Mouse (Mus musculus) ovary, postnatal 36 days (tissue): Measurements from ENCODE around the gene Wdr18.

Source experiments
- DNase-seq: peaks from one replicate; pipeline ENCODE4 v3.0.0; 2022; ENCODE audit warnings: low spot score, mixed read lengths

Gene Wdr18

DNA sequence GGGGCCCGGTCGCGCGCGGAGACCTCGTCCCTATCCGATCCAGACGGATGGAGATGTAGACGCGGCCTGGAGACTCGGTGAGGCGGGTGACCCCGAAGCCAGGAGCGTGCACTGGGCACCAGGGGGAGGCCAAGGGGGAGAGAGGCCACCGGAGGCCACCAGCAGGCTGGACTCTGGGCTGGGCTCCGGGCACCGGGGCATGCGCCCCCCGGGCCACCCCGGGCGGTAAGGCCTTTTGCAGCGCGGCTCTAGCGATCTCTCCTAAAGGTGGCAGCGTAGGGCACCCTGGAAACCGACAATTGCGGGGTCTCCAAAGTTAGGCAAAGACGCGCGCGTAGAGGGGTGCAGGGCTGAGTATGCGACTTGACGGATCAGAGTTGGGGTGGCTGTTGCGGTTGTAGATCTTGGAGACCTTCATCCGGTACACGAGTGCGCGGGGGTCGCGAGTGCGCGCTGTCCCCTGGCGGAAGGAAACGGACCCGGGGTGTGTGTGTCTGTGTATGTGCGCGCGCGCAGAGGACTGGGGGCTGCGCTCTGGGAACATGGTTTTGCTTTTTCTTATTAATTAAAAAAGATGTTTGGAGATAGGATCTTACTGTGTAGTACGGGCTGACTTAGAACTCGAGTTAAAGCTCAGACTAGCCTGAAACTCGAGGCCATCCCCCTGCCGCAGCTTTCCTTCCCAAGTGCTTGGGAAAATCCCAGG is 32.5 kb upstream of the Wdr18 start:
- DNase-seq, result peak; percentile 62

DNA sequence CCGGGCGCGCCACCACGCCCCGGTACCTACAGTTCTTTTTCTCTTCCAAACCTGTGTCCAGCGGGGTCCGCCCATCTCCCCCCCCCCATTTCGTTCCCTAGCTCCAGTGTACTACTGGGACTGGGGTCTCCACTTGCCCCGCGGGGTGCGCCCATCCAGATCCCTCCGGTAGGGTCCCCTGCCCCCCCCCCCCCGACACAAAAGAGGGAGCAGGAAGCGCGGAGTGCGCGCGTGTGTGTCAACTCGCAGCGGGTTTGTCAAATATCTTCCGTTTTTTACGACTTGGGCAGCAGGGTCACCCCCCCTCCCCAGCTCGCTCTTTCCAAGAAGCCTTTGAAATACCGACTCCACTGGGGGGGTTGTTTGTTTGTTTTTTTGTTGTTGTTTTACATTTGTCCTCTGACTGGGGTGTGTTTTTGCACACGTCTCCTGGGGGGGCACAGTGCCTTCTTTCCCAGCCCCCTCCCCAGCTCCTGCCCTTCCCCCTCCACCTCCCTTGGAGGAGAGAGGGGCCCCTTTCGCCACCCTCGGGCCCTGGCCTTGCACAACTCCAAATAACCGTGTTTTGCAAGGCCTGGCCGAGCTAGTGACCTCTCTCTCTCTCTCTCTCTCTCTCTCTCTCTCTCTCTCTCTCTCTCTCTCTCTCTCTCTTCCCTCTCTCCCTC is 31.8 kb upstream of the Wdr18 start:
- DNase-seq, result peak; percentile 52

DNA sequence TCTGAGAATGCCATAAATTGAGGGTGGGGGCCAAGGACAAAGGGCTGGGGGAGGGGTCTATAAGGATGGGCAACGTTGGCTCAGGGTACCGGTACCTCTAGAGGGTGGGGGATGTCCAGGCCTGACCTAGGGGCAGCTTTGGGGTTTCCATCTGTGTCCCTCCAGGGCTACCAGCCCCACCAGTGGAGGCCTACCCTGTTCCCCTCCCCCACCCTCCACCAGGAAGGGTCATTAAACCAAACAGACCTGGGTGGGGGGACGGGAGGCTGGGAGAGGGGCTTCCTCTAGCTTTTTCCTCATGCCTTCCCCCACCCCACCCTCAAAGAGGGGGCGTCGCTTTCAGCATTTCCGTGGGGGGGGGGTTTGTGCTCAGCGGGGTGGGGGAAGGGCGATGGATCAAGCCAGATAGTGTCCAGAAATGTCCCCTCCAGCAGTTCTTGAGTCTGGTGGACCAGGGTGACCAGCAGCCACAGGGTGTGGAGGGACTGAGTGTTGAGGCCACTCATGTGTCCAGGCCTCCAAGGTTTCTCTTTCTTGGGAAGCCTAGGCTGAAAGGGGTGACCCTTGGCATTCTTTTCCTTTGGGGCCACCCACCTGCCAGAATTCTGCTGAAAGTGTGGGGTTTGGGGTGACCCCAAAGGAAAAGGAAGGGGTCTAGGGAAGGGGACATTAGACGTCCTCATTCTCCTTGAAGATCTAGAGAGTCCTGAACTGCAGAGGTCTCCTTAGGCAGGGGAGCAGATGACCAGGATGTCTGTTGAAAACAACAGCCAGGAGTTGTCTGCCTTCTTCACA is 30.8 kb upstream of the Wdr18 start:
- DNase-seq, result no peak

DNA sequence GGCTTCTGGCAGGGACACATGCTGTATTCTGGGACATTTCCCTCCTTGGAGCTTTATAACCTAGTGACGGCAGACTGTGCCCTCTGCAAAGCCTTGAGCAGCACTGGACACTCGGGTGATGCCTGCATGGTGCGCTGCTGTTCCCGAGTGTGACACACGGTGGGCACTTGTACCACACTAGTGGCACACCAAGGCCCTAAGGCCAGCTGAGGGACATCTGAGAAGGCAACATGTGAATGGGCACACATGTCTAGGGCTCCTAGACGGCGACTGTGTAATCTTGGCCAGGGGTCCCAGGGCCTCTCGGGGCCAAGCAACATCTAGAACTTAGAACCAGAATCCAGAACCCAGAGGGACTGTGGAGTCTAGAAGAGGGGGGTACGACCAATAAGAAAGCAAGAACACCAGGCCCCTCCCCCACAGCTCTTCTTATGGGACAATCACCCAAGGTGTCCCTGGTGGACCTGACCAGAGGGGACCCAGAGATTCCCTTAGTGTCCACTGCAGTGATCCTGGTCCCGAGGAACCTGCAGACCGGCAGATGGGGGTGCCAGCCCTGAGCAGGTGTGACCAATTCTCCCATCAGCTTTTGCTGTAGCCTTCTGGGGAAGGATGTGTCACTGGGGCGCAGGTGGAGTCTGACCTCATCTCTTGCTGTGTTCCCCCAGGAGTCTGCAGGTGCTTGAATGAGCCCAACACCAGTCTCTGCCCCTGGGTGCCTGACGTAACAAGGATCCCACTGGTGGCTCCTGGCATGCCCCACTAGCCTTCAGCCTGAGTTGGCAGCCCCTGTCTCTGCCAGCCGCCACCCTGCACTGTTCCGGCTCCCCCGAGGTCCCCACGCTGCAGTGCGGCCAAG is 29.8 kb upstream of the Wdr18 start:
- DNase-seq, result no peak

DNA sequence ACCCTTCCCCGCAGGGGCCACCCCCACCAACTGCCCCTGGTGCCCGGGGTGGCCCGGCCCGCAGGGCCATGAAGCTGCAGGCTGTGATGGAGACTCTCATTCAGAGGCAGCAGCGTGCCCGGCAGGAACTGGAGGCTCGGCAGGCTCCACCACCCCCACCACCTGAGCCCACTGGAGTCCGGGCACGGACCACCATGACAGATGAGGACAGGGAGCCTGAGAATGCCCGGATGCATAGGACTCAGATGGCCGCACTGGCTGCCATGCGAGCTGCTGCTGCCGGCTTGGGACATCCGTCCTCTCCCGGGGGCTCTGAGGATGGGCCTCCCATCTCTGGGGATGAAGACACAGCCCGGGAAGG is 29.1 kb upstream of the Wdr18 start:
- DNase-seq, result no peak

DNA sequence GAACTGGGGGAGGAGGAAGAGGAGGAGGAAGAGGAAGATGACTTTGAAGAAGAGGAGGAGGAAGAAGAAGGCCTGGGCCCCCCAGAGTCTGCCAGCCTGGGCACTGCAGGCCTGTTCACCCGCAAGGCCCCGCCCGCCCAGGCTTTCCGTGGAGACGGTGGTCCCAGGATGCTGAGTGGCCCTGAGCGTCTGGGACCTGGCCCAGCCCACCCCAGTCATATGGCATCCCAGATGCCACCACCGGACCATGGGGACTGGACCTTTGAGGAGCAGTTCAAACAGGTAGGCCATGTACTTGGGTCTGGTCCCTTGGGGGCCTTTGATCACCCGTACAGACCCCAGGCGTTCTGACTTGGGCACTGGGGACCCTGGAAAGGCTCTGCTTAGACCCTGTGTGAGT is 28.2 kb upstream of the Wdr18 start:
- DNase-seq, result no peak

DNA sequence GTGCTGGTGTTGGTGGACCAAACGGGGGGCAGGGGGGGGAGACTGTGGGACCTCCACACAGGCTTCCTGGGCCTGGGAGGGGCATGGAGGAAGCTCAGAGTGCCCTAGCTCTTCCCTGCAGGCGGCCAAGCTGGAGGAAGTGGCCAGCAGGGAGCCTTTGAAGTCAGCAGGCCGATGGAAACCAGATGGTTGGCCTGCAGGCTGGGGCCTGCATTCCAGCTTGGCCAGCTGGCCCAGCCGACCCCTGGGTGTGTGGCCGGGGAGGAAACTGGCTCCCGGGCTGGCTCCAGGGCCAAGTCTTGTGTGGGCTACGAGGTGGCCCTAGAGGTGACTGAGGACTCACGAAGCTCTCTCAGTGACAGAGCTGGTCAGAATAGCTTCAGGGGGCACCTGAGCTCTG is 27.2 kb upstream of the Wdr18 start:
- peak; percentile 52 for DNase-seq

DNA sequence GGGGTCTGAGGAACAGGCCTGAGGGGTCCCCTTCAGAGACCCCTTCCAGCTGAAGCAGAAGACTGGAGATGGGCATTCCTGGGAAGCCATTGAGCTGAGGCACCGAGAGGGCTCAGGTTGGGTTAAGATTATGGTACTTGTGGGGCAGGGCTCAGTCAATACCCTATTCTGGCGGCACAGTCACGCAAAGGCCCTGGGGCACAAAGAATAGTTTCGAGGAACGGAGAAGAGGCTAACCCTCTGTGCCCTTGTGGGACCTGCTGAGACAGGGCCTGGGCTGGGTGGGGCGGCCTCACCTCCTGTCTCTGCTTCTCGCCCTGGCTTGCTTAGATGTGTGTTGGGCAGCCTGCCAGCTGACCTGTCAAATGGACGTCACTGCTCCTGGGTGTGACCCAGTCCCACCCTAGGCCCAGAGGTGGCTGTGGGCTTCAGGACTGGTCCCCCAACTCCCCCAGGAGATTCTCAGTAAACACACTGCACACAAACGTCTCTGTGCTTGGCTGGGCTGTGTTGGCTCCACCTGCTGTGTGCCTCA is 26.7 kb upstream of the Wdr18 start:
- no peak for DNase-seq

DNA sequence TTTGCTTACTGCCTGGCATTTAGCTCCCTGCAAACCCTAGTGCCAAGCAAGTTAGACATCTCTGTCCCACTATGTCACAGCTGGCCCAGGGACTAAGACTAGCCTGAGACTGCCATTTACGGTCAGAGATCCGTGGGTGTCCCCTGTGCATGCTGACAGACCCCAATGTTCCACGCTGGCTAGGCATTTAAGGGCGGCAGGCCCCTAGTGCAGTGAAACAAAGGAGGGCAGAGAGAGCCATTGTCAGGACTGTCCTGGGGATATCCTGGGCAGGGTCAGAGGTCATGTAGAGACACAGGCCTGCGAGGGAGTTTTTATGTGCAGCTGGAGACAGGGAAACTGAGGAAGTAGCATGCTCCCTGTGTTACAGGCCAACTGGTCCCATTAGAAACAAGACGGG is 26.1 kb upstream of the Wdr18 start:
- no peak for DNase-seq

DNA sequence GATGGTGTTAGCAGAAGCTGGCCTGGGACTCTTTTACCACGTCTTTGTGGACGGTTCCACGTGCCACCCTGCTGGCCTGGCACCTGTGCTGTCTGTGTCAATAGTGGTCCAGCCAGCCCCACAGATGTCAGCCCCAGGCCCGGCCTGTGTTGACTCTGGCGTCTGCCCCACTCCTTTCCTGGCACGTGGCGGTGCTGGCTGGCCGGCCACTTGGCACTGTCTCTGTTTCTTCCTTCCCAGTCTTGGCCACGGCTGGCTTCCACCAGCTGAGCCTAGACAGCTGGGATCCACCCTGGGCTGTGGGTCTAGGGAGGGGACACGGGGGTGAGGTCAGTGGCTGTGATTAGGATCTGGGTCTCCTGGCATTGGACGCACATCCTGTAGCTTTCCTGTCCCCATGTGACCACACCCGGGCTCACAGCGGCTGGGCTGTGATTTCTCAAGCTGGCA is 25.7 kb upstream of the Wdr18 start:
- peak; percentile 75 for DNase-seq

DNA sequence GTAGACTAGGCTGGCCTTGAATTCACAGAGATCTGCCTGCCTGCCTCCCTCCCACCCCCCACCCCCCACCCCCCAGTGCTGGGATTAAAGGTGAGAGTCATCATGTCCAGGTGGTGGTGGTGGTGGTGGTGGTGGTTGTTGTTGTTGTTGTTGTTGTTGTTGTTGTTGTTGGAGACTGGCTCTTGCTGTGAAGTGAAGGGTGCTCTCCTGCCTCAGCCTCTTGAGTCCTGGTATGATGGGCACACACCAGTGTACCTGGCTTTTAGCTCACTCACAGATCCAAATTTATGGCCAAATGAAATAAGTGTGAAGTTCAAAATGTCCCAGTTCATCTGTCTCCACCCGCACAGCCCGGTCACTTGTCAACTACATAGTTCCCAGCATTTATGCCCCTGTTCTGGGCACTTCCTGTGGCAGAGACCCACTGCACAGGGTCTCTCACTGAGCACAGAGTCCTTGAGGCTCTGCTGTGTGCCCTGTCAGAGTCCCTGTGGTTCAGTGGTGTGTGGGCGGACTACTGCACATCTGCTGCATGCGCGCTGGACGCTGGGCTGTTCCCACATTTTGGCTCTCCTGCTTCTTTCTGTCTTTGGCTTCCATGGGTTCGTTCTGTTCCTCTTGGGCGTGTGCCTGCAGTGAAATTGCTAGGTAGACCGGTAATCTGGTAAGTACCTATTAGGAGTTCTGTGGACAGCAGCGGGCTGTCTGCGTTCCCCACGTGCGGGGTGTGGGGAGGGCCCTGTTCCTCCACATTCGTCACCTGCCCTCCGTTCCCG is 25.0 kb upstream of the Wdr18 start:
- no peak for DNase-seq

DNA sequence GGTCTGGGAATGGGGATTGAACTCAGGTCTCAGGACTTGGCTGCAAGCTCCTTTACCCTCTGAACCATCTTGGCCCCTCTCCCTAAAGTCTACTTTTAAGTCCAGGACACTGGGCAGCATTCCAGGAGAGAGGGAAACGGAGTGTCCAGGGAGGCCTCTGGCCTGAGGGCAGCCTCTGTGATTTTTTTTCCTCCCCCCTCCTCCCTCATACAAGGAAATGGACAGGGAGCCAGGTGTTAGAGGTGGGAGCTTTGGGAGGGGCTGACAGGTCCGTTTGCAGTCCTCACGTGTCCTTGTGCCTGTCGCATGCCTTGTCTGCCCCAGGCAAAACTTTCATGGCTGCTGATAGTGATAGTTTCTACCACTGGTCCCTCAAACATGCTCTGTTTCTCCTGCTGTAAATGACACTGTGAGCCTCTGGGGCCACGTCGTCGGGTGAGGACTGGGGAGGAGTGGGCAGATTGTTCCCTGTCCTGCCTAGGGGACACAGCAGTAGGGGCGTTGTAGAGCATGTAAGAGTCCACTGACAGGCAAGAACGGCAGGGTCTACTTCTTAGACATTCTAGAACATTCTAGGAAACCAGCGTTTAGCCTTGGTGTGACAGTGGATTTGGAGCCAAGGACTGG is 23.6 kb upstream of the Wdr18 start:
- no peak for DNase-seq

DNA sequence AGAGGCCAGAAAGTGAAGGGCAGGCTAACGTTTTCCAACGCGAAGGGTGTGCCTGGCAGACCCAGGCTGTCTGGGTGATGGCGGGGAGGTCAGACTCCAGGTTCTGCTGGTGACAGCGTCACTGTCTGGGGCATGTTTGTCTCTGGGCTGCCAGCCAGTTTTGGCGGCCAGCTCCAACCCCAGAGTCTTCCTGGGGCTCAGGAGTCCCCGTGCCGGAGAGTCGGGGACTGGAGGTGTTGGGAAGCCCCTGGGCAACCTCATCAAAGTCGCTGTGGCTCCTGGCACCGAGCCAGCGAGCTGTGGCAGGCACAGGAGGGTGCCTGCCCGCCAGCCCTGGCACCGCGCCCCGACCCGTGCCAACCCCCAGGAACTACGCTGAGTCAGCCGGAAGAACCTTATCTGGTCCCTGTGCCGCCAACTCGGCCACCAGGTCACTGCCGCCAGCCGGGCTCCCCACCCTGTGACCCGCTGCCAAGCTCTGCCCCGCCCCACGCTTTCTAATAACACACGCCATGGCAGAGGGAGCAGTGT is 23.0 kb upstream of the Wdr18 start:
- DNase-seq, result peak; percentile 77

DNA sequence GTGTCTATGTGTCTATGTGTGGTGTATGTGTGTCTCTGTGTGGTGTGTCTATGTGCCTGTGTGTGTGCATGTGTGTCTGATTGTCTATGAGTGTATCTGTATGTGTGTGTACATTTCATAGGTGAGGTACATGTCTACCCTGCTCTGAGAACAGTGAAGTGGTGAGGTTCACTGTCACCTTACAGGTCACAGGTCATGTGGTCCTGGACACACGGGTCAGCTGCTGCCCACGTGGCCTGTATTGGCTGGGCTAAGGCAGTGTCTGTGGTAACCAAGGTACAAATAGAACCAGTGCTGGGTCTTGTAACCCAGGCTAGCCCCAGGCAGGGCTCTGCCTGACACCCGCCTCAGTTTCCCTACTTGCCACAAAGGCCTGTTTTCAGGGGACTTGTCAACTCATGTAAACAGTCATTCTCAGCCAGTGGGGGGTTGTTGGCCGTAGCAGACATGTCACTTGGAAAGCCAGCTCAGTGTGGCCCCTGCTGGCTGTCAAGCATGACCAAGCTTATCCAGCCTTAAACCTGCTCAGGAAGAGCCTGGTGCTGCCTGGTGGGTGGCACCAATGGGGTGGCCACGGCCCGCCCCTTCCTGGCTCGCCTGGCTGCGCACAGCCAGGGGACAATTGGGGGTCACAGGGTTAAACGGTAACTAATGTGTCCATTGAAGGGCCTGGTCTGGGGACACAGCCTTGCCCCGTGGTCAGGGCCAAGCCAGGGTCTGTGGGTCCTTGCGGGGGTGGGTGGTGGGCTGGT is 22.0 kb upstream of the Wdr18 start:
- DNase-seq, result no peak

DNA sequence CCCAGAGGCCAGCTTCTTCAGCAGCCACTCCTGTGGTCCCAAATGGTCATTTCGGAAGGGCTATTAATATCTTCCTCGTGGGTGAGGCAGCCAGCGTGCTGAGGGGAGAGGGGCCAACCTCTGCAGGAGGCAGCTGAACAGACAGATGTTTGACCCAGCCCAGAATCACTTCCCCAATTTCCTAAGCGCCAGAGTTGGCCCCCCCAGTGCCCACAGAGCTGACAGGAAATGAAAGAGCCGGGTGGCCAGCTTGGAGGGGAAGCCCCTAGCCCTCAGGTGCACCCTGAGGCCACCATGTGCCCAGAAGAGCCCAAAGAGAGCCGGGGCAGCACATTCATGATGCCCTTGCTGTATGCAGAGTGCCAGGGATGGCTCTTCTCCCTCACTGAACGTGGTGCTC is 19.2 kb upstream of the Wdr18 start:
- DNase-seq, result no peak

DNA sequence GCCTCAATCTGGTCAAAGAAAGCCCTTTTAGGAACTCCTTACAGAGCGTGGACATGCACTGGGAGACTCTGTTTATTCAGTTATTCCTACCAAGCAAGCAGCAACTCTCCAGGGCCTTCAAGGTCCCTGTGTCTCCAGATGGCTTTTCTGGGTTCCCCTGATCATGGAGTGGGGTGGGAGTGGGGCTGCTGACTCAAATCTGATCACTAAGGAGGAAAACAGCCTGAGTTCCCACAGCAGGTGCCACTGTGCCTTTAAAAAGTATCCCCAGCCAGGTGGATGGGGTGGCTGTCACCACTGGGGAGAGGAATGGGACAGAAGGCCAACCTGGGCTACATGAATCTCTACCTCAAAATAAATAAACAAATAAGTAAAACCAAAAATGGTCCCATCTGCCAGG is 17.0 kb upstream of the Wdr18 start:
- DNase-seq, result no peak

DNA sequence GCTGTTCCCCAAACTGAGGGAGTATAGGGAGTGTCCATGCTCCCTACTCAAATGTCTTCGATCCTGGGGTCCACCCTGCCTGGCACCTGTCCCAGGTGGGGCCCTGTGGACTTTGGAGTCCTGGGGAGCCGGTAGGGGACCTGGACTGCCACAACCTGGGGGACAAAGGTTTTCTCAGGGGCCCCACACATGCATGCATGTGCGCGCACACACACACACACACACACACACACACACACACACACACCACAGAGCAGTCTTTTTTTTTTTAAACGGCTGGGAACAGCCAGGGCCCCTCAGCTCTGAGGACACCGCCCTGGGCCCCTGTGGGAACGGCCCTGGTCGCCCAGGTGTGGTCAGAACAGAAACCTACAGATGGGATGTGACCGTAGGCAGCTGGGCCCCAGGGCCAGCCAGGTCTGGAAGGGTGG is 16.5 kb upstream of the Wdr18 start:
- no peak for DNase-seq

DNA sequence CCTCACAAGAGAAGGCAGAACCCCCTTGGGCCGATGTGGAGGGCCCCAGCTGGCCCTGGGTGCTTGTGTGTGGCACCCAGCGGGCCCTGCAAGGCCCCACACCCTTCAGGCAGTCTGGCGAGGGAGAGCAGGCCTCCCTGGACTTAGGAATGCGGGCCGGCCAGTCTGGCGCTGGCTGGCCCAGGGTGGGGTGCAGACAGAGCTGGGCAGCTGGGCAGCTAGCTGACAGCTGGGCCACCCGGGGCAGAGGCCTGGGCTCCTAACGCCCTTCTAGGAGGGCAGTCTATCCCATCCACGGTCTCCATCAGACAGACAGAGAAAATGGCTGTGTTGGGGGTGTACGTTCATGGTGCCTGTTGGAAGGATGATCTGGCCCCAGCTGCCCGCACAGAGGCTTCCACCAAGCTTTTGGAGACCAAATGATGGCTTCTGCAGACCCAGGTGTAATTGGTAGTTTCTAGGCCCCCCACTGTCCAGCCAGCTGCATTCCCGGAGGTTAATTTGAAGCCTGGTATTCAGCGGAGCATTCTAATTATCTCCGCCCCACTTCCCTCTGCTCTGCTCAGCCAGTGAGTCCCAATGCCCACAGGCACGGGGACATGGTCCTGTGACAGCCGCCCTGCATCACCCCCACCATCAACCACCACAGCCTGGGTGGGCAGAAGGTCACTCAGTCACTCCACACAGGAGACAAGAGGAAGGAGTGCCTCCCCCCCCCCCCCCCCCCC is 14.3 kb upstream of the Wdr18 start:
- no peak for DNase-seq

DNA sequence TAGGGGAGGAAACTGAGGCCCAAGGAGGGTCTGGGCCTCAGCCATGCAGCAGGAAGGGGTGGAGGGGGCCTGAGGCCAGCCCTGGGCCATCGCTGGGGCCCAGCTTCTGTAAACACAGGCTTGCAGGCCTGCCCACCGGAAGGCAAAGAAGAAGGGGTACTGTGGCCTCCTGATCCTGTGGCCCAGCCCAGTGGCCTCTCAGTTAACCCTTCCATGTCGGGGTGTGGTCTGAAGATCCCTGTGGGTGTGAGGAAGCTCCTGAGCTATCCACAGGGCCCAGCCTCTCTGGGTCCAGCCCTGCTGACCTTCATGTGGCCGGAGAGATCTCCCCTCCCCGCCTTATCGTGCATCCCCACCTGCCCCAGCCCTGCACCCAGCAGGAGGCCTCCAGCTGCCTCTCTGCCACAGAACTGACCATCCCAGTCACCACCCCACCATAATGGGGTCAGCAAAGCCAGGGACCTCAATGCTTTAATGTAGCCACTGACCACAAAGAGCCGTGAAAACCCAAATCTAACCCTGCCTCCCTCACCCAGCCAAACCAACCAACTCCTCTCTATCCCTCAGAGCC is 13.1 kb upstream of the Wdr18 start:
- DNase-seq, result no peak
